Mouse (Mus musculus): ENCODE data around the gene Dpyd.

The Dpyd gene

GRCm38 (mm10) chr3:119095223-119095886 is 533.4 kb downstream of the Dpyd start:
- no peak for DNase-seq

- DNase-seq = no peak
Observed at GRCm38 (mm10) chr3:119126003-119126402, 564.1 kb downstream of the Dpyd start.

GRCm38 (mm10) chr3:119128076-119128475 is 566.1 kb downstream of the Dpyd start:
- no peak for DNase-seq

- no peak for DNase-seq
Observed at GRCm38 (mm10) chr3:119143034-119143433, 581.1 kb downstream of the Dpyd start.

GRCm38 (mm10) chr3:119144788-119145187 is 582.9 kb downstream of the Dpyd start:
- DNase-seq = no peak

- peak; percentile 15 for DNase-seq
Observed at GRCm38 (mm10) chr3:119154604-119155444, 592.9 kb downstream of the Dpyd start.

GRCm38 (mm10) chr3:119158670-119159069 is 596.7 kb downstream of the Dpyd start:
- no peak for DNase-seq

- DNase-seq = no peak
Observed at GRCm38 (mm10) chr3:119165691-119166090, 603.8 kb downstream of the Dpyd start.

GRCm38 (mm10) chr3:119168166-119168565 is 606.2 kb downstream of the Dpyd start:
- no peak for DNase-seq

GRCm38 (mm10) chr3:119168661-119169060 is 606.7 kb downstream of the Dpyd start:
- no peak for DNase-seq

- DNase-seq = no peak
Observed at GRCm38 (mm10) chr3:119183261-119183660, 621.3 kb downstream of the Dpyd start.

- DNase-seq = no peak
Observed at GRCm38 (mm10) chr3:119194071-119194470, 632.1 kb downstream of the Dpyd start.

GRCm38 (mm10) chr3:119195613-119196012 is 633.7 kb downstream of the Dpyd start:
- no peak for DNase-seq

- no peak for DNase-seq
Observed at GRCm38 (mm10) chr3:119220763-119221412, 659.0 kb downstream of the Dpyd start.

GRCm38 (mm10) chr3:119243181-119243580 is 681.3 kb downstream of the Dpyd start:
- DNase-seq = no peak

GRCm38 (mm10) chr3:119256516-119256915 is 694.6 kb downstream of the Dpyd start:
- DNase-seq = peak; percentile 31

- no peak for DNase-seq
Observed at GRCm38 (mm10) chr3:119275241-119275640, 713.3 kb downstream of the Dpyd start.

- no peak for DNase-seq
Observed at GRCm38 (mm10) chr3:119280671-119281070, 718.7 kb downstream of the Dpyd start.

- no peak for DNase-seq
Observed at GRCm38 (mm10) chr3:119314693-119315092, 752.8 kb downstream of the Dpyd start.

- no peak for DNase-seq
Observed at GRCm38 (mm10) chr3:119329063-119329462, 767.1 kb downstream of the Dpyd start.

GRCm38 (mm10) chr3:119333335-119334305 is 771.7 kb downstream of the Dpyd start:
- DNase-seq = peak; percentile 31

Measured in right cerebral cortex, postnatal 4 days (tissue).